Mouse (Mus musculus) ES-E14 (cell line): ENCODE data around the gene 1300017J02Rik. TPM values are rescaled to one million over a fixed set of nuclear protein-coding genes. Genes with fewer than 3 reads are reported as not detected.

ENCODE experiments used
- DNase-seq: peaks from one replicate; pipeline ENCODE4 v3.0.0-alpha.2; 2013; ENCODE audit warnings: low read depth, low spot score
- H3K27ac ChIP-seq: 2 replicates; pipeline ENCODE4 v1.5.1; 2012; ENCODE audit warnings: low read depth, mild to moderate bottlenecking, low read length, moderate library complexity, mixed read lengths; ENCODE audit not compliant: poor library complexity, insufficient read depth, severe bottlenecking
- H3K36me3 ChIP-seq: 2 replicates; pipeline ENCODE4 v1.6.1; 2012; ENCODE audit warnings: mild to moderate bottlenecking, low read length, moderate library complexity, mixed read lengths; ENCODE audit not compliant: control insufficient read depth, poor library complexity, insufficient read depth, severe bottlenecking
- H3K4me1 ChIP-seq, 2 experiments: fragments of 150-350 bp in 1 of 2; sonication (generic) in 1 of 2; 2 replicates each; pipeline ENCODE4 v1.6.1; 2012; ENCODE audit warnings: low read length in 2 of 2, mild to moderate bottlenecking in 1 of 2, mixed read lengths in 1 of 2; ENCODE audit not compliant: control insufficient read depth in 2 of 2, insufficient read depth in 2 of 2, poor library complexity in 1 of 2
- H3K4me3 ChIP-seq, 2 experiments: fragments of 150-350 bp in 1 of 2; sonication (generic) in 1 of 2; 2 replicates each; pipeline ENCODE4 v1.5.1; 2012; ENCODE audit warnings: low read length in 2 of 2, low read depth in 1 of 2, mild to moderate bottlenecking in 1 of 2, mixed read lengths in 1 of 2; ENCODE audit not compliant: insufficient read depth in 1 of 2, poor library complexity in 1 of 2, severe bottlenecking in 1 of 2
- H3K9ac ChIP-seq: 2 replicates; pipeline ENCODE4 v1.6.1; 2012; ENCODE audit warnings: low read depth, mild to moderate bottlenecking, low read length, mixed read lengths; ENCODE audit not compliant: poor library complexity, insufficient read depth, severe bottlenecking
- H3K9me3 ChIP-seq: fragments of 150-350 bp; sonication (generic); 2 replicates; pipeline ENCODE4 v1.6.1; 2012; ENCODE audit warnings: low read depth, mild to moderate bottlenecking, low read length; ENCODE audit not compliant: control insufficient read depth, insufficient read depth
- CHD2 ChIP-seq: IDR thresholded peaks from 2 replicates; pipeline ENCODE4 v1.6.1; 2014; ENCODE audit warnings: mild to moderate bottlenecking, low read depth, low read length, inconsistent platforms
- HCFC1 ChIP-seq: IDR thresholded peaks from 2 replicates; pipeline ENCODE4 v1.6.1; 2012; ENCODE audit warnings: low read length, inconsistent platforms, borderline replicate concordance; ENCODE audit not compliant: insufficient read depth
- MAFK ChIP-seq: IDR thresholded peaks from 2 replicates; pipeline ENCODE4 v1.6.1; 2014; ENCODE audit warnings: mild to moderate bottlenecking, low read depth, low read length, inconsistent platforms; ENCODE audit not compliant: insufficient read depth
- ZC3H11A ChIP-seq: IDR thresholded peaks from 2 replicates; pipeline ENCODE4 v1.6.1; 2012; ENCODE audit warnings: low read depth, mild to moderate bottlenecking, inconsistent platforms, low read length, borderline replicate concordance
- ZNF384 ChIP-seq: IDR thresholded peaks from 2 replicates; pipeline ENCODE4 v1.6.1; 2012; ENCODE audit warnings: low read depth, low read length, inconsistent platforms
- in situ Hi-C, 2 experiments: fragments of 600-800 bp; cut with MboI; formaldehyde crosslinking; loops; one replicate each; pipeline ENCODE4 v1.15.1; 2025; ENCODE audit warnings: low sequenced_read_pairs in 2 of 2, inconsistent platforms in 1 of 2; ENCODE audit not compliant: unreplicated experiment in 2 of 2
- total RNA-seq: library from RNA; depleted of rRNA; stranded (reverse); fragments of 300-350 nt; gene quantifications from 2 replicates; pipeline ENCODE4 v1.2.3, GENCODE M21; 2012

The 1300017J02Rik gene
- total RNA-seq, 1 experiment, result 3.1 TPM

DNA sequence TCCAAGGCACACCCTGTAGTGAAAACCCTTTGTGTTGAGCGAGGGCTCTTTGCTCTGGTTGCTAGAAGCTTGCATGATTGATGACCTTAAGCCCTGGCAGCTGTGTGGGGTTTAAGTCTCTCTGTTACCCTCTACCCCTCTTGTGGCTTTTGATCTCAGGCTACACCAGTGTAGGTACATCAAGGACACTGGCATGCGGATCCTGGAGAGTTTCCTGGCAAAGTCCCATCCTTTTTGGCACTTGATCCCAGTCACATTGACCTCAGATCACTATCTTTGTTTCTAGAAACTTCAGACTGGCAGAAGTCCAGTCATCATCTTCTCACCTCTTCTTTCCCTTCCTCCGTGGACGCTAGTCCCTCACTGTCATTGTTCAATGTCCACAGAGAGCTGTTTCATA lies 56.3 kb downstream of the 1300017J02Rik start:
- Histone ChIP-seq H3K9me3 (no peaks in the 10 kb centered on the region), H3K27ac (no peak overlapping the region), H3K4me3 (no peak overlapping the region), H3K4me1 (no peaks in the 10 kb centered on the region), H3K9ac (no peak overlapping the region), H3K36me3 (no peaks in the 10 kb centered on the region)
- in situ Hi-C loops, result no loop called here
- no peak for DNase-seq
- no peak for TF ChIP-seq ZC3H11A
- no peak for TF ChIP-seq HCFC1
- no peak for TF ChIP-seq CHD2
- TF ChIP-seq ZNF384, result no peak
- TF ChIP-seq MAFK, result no peak

GRCm38 (mm10) chr9:103246526-103247168 lies 58.2 kb downstream of the 1300017J02Rik start:
- no peaks in the 10 kb centered on the region for H3K36me3 ChIP-seq
- DNase-seq, result no peak
- in situ Hi-C loops, result no loop called here
- H3K4me3 ChIP-seq, result no peak overlapping the region
- H3K9me3 ChIP-seq, result no peaks in the 10 kb centered on the region
- H3K27ac ChIP-seq, result no peak overlapping the region
- no peaks in the 10 kb centered on the region for H3K4me1 ChIP-seq
- TF ChIP-seq ZNF384 (no peak), MAFK (no peak), HCFC1 (no peak), ZC3H11A (no peak), CHD2 (no peak)
- no peak overlapping the region for H3K9ac ChIP-seq

DNA sequence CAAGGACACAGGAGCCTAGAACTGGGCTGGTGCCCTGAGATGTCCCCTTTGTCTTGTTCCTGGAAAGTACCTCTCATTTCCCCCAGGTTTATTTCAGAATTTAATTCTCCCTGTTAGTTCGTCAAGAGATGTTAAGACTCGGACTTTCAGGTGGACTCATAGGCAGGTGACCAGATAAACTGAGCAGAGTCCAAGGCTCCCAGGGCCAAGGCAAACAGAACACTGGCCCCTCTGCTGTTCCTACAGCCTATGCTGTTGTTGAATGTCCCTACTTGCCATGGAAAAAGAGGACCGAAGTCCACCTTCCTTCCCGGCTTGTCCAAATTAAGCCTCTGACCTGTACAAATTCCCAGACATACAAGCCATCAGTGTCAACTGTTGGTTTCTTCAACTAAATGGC lies 61.2 kb downstream of the 1300017J02Rik start:
- no peak overlapping the region for H3K4me3 ChIP-seq
- no peaks in the 10 kb centered on the region for H3K9me3 ChIP-seq
- in situ Hi-C loops, result no loop called here
- no peaks in the 10 kb centered on the region for H3K4me1 ChIP-seq
- no peaks in the 10 kb centered on the region for H3K36me3 ChIP-seq
- no peak overlapping the region for H3K9ac ChIP-seq
- TF ChIP-seq HCFC1 (no peak), MAFK (no peak), ZC3H11A (no peak), CHD2 (no peak), ZNF384 (no peak)
- H3K27ac ChIP-seq, result no peak overlapping the region
- no peak for DNase-seq

GRCm38 (mm10) chr9:103241206-103241605 lies 63.7 kb downstream of the 1300017J02Rik start:
- in situ Hi-C loops, result no loop called here
- no peaks in the 10 kb centered on the region for H3K4me1 ChIP-seq

GRCm38 (mm10) chr9:103239471-103239870 lies 65.4 kb downstream of the 1300017J02Rik start:
- DNase-seq, result no peak
- in situ Hi-C loops, result no loop called here
- Histone ChIP-seq H3K9me3 (no peaks in the 10 kb centered on the region), H3K4me3 (no peak overlapping the region), H3K9ac (no peak overlapping the region), H3K27ac (no peak overlapping the region), H3K36me3 (no peaks in the 10 kb centered on the region), H3K4me1 (no peaks in the 10 kb centered on the region)
- TF ChIP-seq ZC3H11A (no peak), MAFK (no peak), ZNF384 (no peak)

More at GRCm38 (mm10) chr9:103241206-103241605, 63.7 kb downstream of the 1300017J02Rik start:
- DNase-seq, result no peak
- Histone ChIP-seq H3K36me3 (no peaks in the 10 kb centered on the region), H3K9me3 (no peaks in the 10 kb centered on the region), H3K27ac (no peak overlapping the region), H3K9ac (no peak overlapping the region), H3K4me3 (no peak overlapping the region)
- TF ChIP-seq MAFK (no peak), ZC3H11A (no peak), ZNF384 (no peak), HCFC1 (no peak), CHD2 (no peak)
